Mouse (Mus musculus) megakaryocyte, adult 5-6 weeks (primary cell): Measurements from ENCODE around the gene C530025M09Rik. TPM values are rescaled to one million over a fixed set of nuclear protein-coding genes. Genes with fewer than 3 reads are reported as not detected.

ENCODE experiments used
- ATAC-seq: 2 replicates; pipeline ENCODE4 v1.8.0; 2016; ENCODE audit warnings: mild to moderate bottlenecking, inconsistent platforms; ENCODE audit not compliant: poor library complexity, severe bottlenecking
- total RNA-seq, 2 experiments: library from RNA; stranded (forward) in 1 of 2; stranded (reverse) in 1 of 2; fragments of 153-499, 151-499 nt in 1 of 2; fragments of 221-1000, 200-1000 nt in 1 of 2; gene quantifications; 2 replicates each; pipeline versions ENCODE4 v1.2.3 to v1.2.4; 2015 to 2017

The C530025M09Rik gene
- total RNA-seq (2015), result not detected in 2 replicates
- not detected in 2 replicates for total RNA-seq (2017)

- no peak for ATAC-seq
Measured at GRCm38 (mm10) chr2:149830536-149831458, at the start of gene C530025M09Rik. C530025M09Rik (minus strand) TSS chr2:149831213.

- ATAC-seq, result no peak
Measured at GRCm38 (mm10) chr2:149877954-149878353, 46.9 kb upstream of the C530025M09Rik start.

DNA sequence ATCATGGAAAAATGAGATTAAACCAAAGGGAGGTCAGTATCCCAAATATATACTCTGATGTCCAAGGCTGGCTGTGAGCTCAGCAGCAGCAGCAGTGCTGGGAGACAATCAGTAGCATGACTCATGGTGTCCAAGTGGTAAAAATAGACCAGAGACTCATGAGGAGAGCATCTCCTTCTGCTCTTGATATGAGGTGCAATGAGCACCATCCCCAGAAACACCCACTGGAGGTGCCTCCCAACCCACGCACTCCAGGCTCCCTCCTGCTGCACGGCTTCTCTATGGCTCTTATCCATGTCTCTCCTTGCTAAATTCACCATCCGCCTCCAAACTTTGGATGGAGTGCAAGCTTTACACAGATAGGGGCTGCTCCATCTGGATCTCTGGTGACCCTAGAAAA is 42.3 kb upstream of the C530025M09Rik start:
- no peak for ATAC-seq

- ATAC-seq, result no peak
Measured at GRCm38 (mm10) chr2:149872496-149872895, 41.5 kb upstream of the C530025M09Rik start.

GRCm38 (mm10) chr2:149870496-149870895 is 39.5 kb upstream of the C530025M09Rik start:
- ATAC-seq, result no peak

DNA sequence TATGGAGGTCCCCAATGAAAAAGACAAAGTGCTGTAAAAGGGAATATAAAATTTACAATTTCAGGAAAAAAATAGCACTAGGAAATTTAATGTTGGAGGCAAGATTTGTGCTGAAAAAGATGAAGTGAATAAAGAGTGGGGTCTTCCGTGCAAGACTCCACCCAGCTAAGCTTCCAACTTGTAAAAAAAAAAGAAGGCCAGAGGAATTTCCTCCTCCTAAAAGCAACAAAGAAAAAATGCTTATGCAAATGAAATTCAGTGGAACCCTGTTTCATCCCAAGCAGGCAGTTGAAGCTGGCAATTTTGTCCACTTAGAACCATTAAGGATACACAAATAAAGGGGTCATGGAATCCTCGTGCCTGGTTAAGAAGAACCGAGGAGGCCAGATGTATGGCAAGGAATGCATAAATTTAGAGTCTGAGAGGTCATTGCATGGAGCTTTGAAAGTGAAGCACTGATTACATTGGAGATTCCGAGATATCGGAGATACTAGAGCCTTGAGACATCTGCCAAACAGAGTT is 35.0 kb upstream of the C530025M09Rik start:
- ATAC-seq, result no peak

DNA sequence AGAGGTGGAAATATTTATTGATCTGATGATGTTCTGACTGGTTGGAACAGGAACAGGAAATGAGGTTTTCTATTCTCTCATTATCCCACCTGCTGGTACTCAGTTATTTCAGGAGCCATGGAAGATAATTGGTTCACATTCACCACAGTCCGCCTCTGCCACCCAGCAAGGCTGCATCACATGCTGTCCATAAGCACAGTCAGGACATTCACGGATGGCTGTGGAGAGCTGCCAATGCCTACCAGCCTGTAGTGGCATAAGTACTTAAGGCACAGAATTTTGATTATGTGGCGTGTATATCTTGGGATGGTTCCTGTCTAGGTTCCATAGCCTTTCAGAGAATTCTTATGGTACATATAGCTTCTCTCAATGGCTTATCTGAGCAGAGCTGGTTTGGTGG is 30.0 kb upstream of the C530025M09Rik start:
- ATAC-seq, result no peak

DNA sequence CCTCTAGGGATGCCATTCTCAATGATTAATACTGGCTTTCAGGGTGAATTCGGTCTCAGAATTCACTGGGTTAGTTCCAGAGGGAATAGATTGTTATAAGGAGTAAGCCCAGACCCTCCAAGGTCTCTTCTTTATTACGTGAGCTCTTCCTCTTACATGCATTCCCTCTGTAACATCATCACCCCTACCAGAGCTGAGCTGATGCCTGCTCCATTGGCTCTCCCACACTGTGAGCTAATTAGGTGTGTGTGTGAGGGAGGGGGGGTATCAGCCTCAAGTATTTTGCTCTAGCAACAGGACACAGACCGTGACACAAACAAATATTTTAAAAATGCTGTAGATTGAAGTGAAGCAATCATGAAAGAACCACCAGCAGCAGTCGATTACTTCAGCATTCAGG is 17.8 kb upstream of the C530025M09Rik start:
- ATAC-seq, result no peak

DNA sequence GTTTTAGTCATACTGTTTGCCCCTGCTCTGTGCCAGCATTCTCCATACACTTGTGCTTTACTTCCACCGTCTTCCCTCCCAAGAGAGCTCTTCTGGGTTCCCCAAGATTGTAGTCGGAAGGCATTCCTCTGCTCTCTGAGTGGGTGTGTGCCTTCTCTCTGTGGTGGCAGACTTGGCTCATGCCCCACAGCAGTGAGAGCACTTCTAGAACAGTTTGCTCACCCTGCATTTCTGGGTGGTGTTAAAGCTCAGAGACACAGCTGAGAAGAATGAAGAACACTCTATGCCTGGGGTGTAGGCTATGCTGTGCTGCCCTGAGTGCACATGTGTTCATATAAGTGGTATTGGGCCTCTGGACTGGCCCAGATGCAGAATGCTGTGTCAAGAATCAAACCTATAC is 13.6 kb upstream of the C530025M09Rik start:
- ATAC-seq, result no peak

DNA sequence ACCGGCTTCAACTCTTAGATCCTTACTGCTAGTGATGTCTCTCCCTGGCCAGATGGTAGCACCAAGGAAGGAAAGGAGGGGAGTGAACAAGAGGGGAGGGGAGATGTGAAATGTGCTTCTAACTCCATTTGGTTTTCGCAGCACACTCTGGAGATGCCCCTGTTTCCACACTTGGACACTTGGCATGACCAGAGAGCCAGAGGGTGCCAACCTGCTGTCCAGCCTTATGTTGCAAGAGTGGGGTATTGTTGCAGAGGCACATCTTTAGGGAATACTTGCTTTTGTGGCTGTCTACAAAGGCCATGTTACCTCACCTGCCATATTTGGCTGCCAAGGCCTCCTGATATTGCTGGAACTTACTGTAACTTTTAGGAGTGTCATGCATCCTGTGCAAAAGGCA is 8.7 kb upstream of the C530025M09Rik start:
- no peak for ATAC-seq

DNA sequence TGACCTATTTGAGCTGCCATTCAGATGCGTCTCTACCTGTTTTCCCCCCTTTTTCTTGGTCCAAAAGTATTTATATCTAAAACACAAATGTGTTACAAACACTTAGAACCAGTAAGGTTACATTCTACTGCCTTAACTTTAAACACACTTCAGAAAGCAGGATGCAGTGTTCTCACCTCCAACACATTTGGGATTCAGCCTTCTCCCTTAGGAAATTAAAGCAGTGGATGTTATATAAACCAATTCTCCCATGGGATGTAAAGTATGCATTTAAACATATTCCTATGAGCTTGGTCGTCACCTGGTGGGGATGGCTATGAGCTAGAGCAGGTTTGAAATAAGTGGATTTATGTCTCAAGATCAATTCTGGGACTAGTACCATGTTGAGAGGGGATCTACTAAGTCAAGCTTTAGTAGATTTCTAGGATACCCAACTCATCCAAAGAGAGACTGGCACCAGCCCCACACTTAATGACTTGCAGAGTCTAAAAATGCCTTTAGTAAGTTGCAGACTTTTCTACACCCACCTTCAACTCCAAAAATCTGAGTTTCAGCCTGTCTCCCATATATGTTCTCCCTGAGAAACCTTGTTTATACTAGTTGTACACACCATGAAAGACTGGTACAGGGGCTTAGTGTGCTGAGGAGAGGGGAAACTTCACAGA is 5.6 kb upstream of the C530025M09Rik start:
- no peak for ATAC-seq

GRCm38 (mm10) chr2:149835091-149835490 is 4.1 kb upstream of the C530025M09Rik start:
- no peak for ATAC-seq

DNA sequence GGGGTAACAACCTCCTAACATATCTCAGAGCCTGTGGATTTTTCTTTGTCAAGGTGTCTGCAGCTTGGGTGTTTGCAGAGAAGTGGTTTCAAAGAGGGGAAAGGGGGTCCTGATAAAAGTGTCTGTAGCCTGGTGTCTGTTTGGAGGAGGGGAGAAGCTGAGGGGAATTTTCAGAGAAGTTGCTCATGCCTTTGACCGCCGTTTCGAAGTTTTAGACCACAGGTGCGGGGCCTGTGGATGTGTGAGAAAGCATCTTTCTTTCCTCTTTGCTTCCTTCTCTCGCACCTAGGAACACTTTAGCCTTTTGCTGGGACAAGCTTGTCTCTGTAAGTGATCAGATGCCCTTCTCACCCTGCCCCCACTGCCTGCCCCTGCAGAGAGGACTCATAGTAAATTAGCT is 1.3 kb upstream of the C530025M09Rik start:
- no peak for ATAC-seq

DNA sequence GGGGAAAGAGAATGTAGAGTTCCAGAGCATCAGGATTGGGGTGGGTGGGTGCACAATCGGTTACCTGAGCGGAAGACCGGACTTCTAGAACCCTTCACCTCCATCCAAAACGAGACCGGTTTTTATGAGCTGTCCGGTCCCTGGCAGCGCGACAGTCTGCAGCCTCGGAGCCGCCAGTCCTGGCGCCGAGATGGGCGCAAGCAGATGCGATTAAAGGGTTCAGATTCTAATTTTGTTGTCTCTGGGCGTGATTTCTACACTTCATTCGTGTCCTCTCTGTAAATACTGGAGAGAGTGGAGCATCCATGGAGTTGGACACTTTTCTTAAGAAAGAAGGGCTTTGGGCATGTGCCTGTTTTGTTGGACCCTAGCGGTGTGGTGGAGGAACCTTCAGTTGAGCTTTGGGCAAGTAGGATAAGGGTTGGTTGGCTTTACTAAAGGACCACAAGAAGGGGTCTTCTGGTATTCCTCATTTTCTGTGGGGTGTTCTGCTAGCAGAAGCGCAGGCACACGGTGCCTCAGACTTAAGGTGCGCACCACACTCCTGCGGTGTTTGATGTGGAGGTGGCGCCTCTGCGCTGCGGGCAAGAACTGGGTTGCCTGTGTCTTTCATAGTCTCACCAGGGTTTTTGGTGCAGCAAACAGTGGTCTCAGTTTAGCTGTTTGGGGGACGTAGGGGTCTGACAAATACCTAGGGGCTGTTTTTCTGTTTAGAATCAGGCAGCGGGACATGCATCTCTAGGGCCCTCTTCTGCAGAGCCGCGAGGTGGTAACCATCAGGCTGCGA is 639 bp upstream of the C530025M09Rik start:
- ATAC-seq, result no peak

DNA sequence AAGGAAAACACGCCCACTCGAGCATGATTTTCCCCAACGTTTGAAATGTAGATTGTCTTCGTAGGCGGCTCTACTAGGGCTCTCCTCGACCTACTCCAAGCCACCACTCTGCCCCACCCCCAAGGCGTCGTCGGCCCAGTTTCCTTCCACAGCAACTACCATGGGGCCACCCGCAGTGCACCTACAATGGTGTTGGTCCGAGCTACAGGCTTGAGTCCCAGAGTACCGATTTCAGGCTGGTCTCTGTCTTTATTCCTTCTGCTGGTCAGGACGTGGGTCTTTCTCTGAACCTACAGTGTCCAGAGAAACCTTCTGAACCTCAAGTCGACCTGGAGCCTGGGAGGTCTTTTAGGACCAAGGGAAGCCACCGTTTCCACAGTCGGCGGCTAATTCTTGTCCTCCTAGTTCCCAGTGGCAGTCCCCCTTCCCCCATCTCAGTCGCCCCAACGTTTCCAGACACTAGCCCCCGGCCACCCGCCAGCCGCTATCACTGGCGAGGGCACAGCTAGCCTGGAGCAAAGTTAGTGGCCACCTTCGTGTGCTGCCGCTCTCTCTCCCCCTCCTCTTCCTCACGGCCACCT is 968 bp downstream of the C530025M09Rik start:
- ATAC-seq, result no peak

DNA sequence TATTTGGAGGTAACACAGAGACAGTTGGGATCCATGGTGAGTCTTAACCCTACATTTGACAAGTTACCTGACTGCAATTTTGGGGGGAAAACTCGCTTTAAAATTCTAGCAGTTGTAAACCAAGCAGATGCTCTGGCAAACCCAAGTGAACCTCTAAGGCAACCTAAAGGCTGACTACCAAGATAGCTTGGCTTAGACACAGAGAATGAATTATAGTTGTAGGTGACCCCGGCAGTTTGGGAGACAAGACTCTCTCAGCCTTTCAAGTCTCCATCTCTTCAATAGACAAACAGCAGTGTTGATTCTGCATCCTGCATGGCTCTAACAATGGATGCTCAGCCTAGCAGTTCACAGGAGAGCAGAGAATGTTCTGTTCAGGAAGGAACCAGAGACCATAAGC is 2.1 kb downstream of the C530025M09Rik start, which contains the start of gene Syndig1:
TSS of gene Syndig1 (plus strand) at position 301 of the 400 bp plus-strand sequence.
- no peak for ATAC-seq

GRCm38 (mm10) chr2:149820201-149820600 is 10.8 kb downstream of the C530025M09Rik start:
- ATAC-seq, result no peak

DNA sequence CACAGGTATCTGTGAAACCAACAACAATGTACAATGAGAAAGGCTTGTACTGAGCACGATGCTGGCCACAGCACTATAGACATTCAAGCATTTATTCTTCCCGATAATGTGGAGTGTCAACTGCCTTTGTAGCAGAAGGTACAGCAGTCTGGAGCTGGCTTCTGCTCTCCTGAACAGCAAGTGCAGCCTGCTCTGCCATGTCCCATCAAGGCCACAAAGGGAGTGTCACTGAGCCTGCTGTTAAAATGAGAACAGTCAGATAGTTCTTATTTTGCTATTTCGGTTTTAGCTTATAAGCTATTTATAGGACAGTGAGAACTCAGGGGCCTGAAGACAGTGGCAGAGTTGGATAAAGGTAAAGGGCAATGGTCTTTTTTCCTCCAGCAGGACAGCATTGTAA is 11.3 kb downstream of the C530025M09Rik start:
- no peak for ATAC-seq

DNA sequence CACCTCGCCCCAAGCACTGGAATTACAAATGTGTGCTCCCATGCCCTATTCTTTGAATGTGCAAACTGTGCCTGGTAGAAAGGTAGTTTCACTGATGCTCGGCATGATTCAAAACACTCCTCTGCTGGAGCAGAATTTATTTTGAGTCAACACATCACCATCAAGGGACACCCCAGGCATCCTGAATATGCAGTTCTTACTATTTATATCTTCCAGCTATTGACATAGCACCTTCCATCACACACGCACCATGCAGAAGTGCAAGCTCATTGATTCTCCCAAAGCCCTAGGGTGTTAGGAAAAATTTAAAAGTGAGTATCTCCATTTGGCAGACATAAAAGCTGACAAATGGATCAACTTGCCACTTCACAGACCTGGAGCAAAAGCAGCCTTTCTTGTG is 12.6 kb downstream of the C530025M09Rik start:
- ATAC-seq, result no peak

- no peak for ATAC-seq
Measured at GRCm38 (mm10) chr2:149812899-149813298, 18.1 kb downstream of the C530025M09Rik start.

DNA sequence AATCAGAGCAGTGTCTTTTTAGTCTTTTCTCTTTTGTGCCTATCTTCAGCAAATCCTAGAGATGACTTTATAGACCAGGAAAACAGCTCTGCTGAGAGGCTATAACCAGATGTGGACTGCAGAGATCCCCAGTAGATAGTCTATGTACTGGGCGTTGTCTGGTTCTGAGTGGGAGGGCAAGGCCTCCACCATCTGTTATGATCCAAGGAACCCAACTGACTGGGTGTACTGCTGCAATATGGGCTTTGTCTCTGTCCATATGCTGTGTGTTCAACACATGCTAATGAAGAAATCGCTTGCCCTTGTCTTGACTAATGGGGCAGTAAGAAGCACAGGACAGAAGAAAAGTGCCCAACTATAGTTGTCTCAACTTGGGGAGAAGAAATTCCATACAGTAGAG is 25.8 kb downstream of the C530025M09Rik start:
- ATAC-seq, result no peak
